Mouse (Mus musculus) forebrain, embryonic 15.5 days (tissue): Measurements from ENCODE around the gene Tstd2. TPM values are rescaled to one million over a fixed set of nuclear protein-coding genes. Genes with fewer than 3 reads are reported as not detected.

Source experiments
- ATAC-seq: fragments of 200-750 bp; cut with Nextera tagmentation; replicated peaks from 2 replicates; pipeline ENCODE4 v1.8.0; 2017; ENCODE audit warnings: mild to moderate bottlenecking, moderate TSS enrichment, moderate library complexity
- H3K27ac ChIP-seq: fragments of 300-500 bp; sonication (generic); replicated peaks from 2 replicates; pipeline ENCODE4 v1.5.1; 2015; ENCODE audit warnings: mild to moderate bottlenecking, inconsistent platforms
- H3K27me3 ChIP-seq: fragments of 300-500 bp; sonication (generic); 2 replicates; pipeline ENCODE4 v1.6.1; 2015; ENCODE audit warnings: inconsistent platforms
- H3K36me3 ChIP-seq: fragments of 300-500 bp; sonication (generic); 2 replicates; pipeline ENCODE4 v1.6.1; 2015; ENCODE audit warnings: mild to moderate bottlenecking, inconsistent platforms
- H3K4me1 ChIP-seq: fragments of 300-500 bp; sonication (generic); 2 replicates; pipeline ENCODE4 v1.6.1; 2015; ENCODE audit warnings: inconsistent platforms
- H3K4me2 ChIP-seq: fragments of 300-500 bp; sonication (generic); replicated peaks from 2 replicates; pipeline ENCODE4 v1.6.1; 2015; ENCODE audit warnings: mild to moderate bottlenecking, inconsistent platforms
- H3K4me3 ChIP-seq: fragments of 300-500 bp; sonication (generic); 2 replicates; pipeline ENCODE4 v1.5.1; 2015; ENCODE audit warnings: mild to moderate bottlenecking, inconsistent platforms
- H3K9ac ChIP-seq: fragments of 300-500 bp; sonication (generic); replicated peaks from 2 replicates; pipeline ENCODE4 v1.6.1; 2015; ENCODE audit warnings: mild to moderate bottlenecking, inconsistent platforms
- H3K9me3 ChIP-seq: fragments of 300-500 bp; sonication (generic); 2 replicates; pipeline ENCODE4 v1.6.1; 2016; ENCODE audit warnings: inconsistent platforms
- WGBS: fragments of 180-500 bp; shearing (Covaris S2); methylation state at CpG from one replicate; pipeline ENCODE4 v1.1.7; 2015; ENCODE audit warnings: mixed read lengths; 5-methylcytosine and 5-hydroxymethylcytosine counted together
- polyA plus RNA-seq: library from polyadenylated mRNA; unstranded; fragments of >200 nt; fragmentation: Nextera tagmentation; extraction: Ambion mirVana; gene quantifications from 2 replicates; pipeline ENCODE4 v1.2.1, GENCODE M21; 2015

The Tstd2 gene
- polyA plus RNA-seq, 1 experiment from 2014 or later = 36.8 TPM

- H3K4me2 ChIP-seq = no peak overlapping the region
- WGBS = 93% methylated on average over 12 of the region's 12 CpGs
Measured at GRCm38 (mm10) chr4:46151903-46152544, 13.5 kb upstream of the Tstd2 start.

GRCm38 (mm10) chr4:46146881-46147280, 8.4 kb upstream of the Tstd2 start:
- H3K9me3 ChIP-seq = no peaks in the 10 kb centered on the region
- H3K9ac ChIP-seq = no peak overlapping the region
- no peaks in the 10 kb centered on the region for H3K4me1 ChIP-seq
- no peaks in the 10 kb centered on the region for H3K27me3 ChIP-seq
- no peak overlapping the region for H3K4me2 ChIP-seq
- 98% methylated on average over 1 of the region's 1 CpGs for WGBS
- H3K27ac ChIP-seq = no peak overlapping the region
- no peak for ATAC-seq
- peaks cover 43% of the 10 kb centered on the region for H3K36me3 ChIP-seq
- no peak overlapping the region for H3K4me3 ChIP-seq

More at GRCm38 (mm10) chr4:46151903-46152544, 13.5 kb upstream of the Tstd2 start:
- Histone ChIP-seq H3K9me3 (no peaks in the 10 kb centered on the region), H3K4me3 (no peak overlapping the region), H3K4me1 (no peaks in the 10 kb centered on the region), H3K9ac (no peak overlapping the region), H3K27ac (no peak overlapping the region), H3K27me3 (no peaks in the 10 kb centered on the region), H3K36me3 (peaks cover 80% of the 10 kb centered on the region)
- no peak for ATAC-seq

GRCm38 (mm10) chr4:46144323-46144722, 5.8 kb upstream of the Tstd2 start:
- Histone ChIP-seq H3K4me3 (no peak overlapping the region), H3K4me1 (peaks cover 17% of the 10 kb centered on the region), H3K9me3 (no peaks in the 10 kb centered on the region), H3K4me2 (no peak overlapping the region), H3K27me3 (no peaks in the 10 kb centered on the region), H3K27ac (no peak overlapping the region), H3K36me3 (peaks cover 24% of the 10 kb centered on the region), H3K9ac (no peak overlapping the region)
- 79% methylated on average over 3 of the region's 3 CpGs for WGBS
- no peak for ATAC-seq

GRCm38 (mm10) chr4:46137629-46138286, 736 bp downstream of the Tstd2 start:
- H3K9me3 ChIP-seq = no peaks in the 10 kb centered on the region
- WGBS = 8% methylated on average over 17 of the region's 17 CpGs
- peak overlapping the region; percentile 70 for H3K4me2 ChIP-seq
- peak; percentile 81 for ATAC-seq
- H3K4me1 ChIP-seq = peaks cover 35% of the 10 kb centered on the region
- peaks cover 21% of the 10 kb centered on the region; the same call in 1 of the 2 replicates for H3K36me3 ChIP-seq
- peak overlapping the region; percentile 90 for H3K4me3 ChIP-seq
- no peaks in the 10 kb centered on the region for H3K27me3 ChIP-seq
- peak overlapping the region; percentile 99 for H3K27ac ChIP-seq
- H3K9ac ChIP-seq = peak overlapping the region; percentile 85

- Histone ChIP-seq H3K4me1 (peaks cover 5% of the 10 kb centered on the region), H3K36me3 (peaks cover 63% of the 10 kb centered on the region), H3K4me2 (no peak overlapping the region), H3K4me3 (no peak overlapping the region), H3K9me3 (no peaks in the 10 kb centered on the region), H3K27ac (no peak overlapping the region), H3K27me3 (no peaks in the 10 kb centered on the region), H3K9ac (no peak overlapping the region)
- 81% methylated on average over 6 of the region's 6 CpGs for WGBS
- no peak for ATAC-seq
Measured at GRCm38 (mm10) chr4:46131791-46132190, 6.7 kb downstream of the Tstd2 start.

GRCm38 (mm10) chr4:46130221-46130620, 8.3 kb downstream of the Tstd2 start:
- peaks cover 72% of the 10 kb centered on the region for H3K36me3 ChIP-seq

GRCm38 (mm10) chr4:46129311-46130004, 9.0 kb downstream of the Tstd2 start:
- Histone ChIP-seq H3K9ac (no peak overlapping the region), H3K36me3 (peaks cover 73% of the 10 kb centered on the region), H3K4me1 (no peaks in the 10 kb centered on the region), H3K9me3 (no peaks in the 10 kb centered on the region), H3K4me2 (no peak overlapping the region), H3K27ac (no peak overlapping the region), H3K27me3 (no peaks in the 10 kb centered on the region), H3K4me3 (no peak overlapping the region)
- 95% methylated on average over 8 of the region's 8 CpGs for WGBS
- no peak for ATAC-seq

More at GRCm38 (mm10) chr4:46130221-46130620, 8.3 kb downstream of the Tstd2 start:
- 69% methylated on average over 3 of the region's 3 CpGs for WGBS
- H3K4me1 ChIP-seq = no peaks in the 10 kb centered on the region
- no peak for ATAC-seq
- no peak overlapping the region for H3K27ac ChIP-seq
- H3K9ac ChIP-seq = no peak overlapping the region
- H3K4me2 ChIP-seq = no peak overlapping the region
- H3K9me3 ChIP-seq = no peaks in the 10 kb centered on the region
- no peak overlapping the region for H3K4me3 ChIP-seq
- H3K27me3 ChIP-seq = no peaks in the 10 kb centered on the region

GRCm38 (mm10) chr4:46126541-46126940, 12.0 kb downstream of the Tstd2 start:
- no peak overlapping the region for H3K27ac ChIP-seq
- H3K36me3 ChIP-seq = peaks cover 77% of the 10 kb centered on the region
- H3K27me3 ChIP-seq = no peaks in the 10 kb centered on the region
- no peak overlapping the region for H3K4me2 ChIP-seq
- ATAC-seq = peak; percentile 71; the same call in 1 of the 2 replicates
- no peak overlapping the region for H3K4me3 ChIP-seq
- no peaks in the 10 kb centered on the region for H3K4me1 ChIP-seq
- no peak overlapping the region for H3K9ac ChIP-seq
- no peaks in the 10 kb centered on the region for H3K9me3 ChIP-seq
- WGBS = 44% methylated on average over 2 of the region's 2 CpGs

GRCm38 (mm10) chr4:46123358-46123757, 15.1 kb downstream of the Tstd2 start:
- Histone ChIP-seq H3K9me3 (no peaks in the 10 kb centered on the region), H3K27ac (no peak overlapping the region), H3K4me2 (no peak overlapping the region), H3K4me3 (no peak overlapping the region), H3K36me3 (peaks cover 81% of the 10 kb centered on the region), H3K27me3 (no peaks in the 10 kb centered on the region), H3K4me1 (no peaks in the 10 kb centered on the region), H3K9ac (no peak overlapping the region)
- no peak for ATAC-seq
- 93% methylated on average over 6 of the region's 6 CpGs for WGBS

GRCm38 (mm10) chr4:46120767-46121166, 17.7 kb downstream of the Tstd2 start:
- Histone ChIP-seq H3K4me2 (no peak overlapping the region), H3K4me1 (no peaks in the 10 kb centered on the region), H3K9me3 (no peaks in the 10 kb centered on the region), H3K27ac (no peak overlapping the region), H3K9ac (no peak overlapping the region), H3K4me3 (no peak overlapping the region), H3K36me3 (peaks cover 93% of the 10 kb centered on the region), H3K27me3 (no peaks in the 10 kb centered on the region)
- 91% methylated on average over 3 of the region's 3 CpGs for WGBS
- ATAC-seq = no peak

GRCm38 (mm10) chr4:46119514-46120094, 18.9 kb downstream of the Tstd2 start:
- Histone ChIP-seq H3K9ac (no peak overlapping the region), H3K4me1 (no peaks in the 10 kb centered on the region), H3K4me3 (no peak overlapping the region), H3K4me2 (no peak overlapping the region), H3K36me3 (peaks cover 92% of the 10 kb centered on the region), H3K27ac (no peak overlapping the region), H3K9me3 (no peaks in the 10 kb centered on the region), H3K27me3 (no peaks in the 10 kb centered on the region)
- ATAC-seq = no peak
- WGBS = 95% methylated on average over 14 of the region's 14 CpGs

- Histone ChIP-seq H3K4me2 (no peak overlapping the region), H3K27ac (no peak overlapping the region), H3K4me3 (no peak overlapping the region), H3K9me3 (no peaks in the 10 kb centered on the region), H3K9ac (no peak overlapping the region), H3K36me3 (peaks cover 82% of the 10 kb centered on the region), H3K27me3 (no peaks in the 10 kb centered on the region), H3K4me1 (no peaks in the 10 kb centered on the region)
- ATAC-seq = no peak
- WGBS = 95% methylated on average over 4 of the region's 4 CpGs
Measured at GRCm38 (mm10) chr4:46117536-46117935, 21.0 kb downstream of the Tstd2 start.
